Mouse (Mus musculus): ENCODE measurements around the gene Ppm1h. TPM values are rescaled to one million over a fixed set of nuclear protein-coding genes. Genes with fewer than 3 reads are reported as not detected.

Ppm1h gene
- total and polyA plus RNA-seq, 3 experiments, result 6.9 to 14.9 TPM; not detected in 1

- Histone ChIP-seq H3K9me3 (replicated peaks; ENCODE audit: insufficient read depth, low read length) (no peaks in the 10 kb centered on the region), H3K4me3 (ENCODE audit: control insufficient read depth in 1 of 2, insufficient read depth in 1 of 2, low read depth in 2 of 2, low read length in 2 of 2) (no peak overlapping the region), H3K9ac (ENCODE audit: control insufficient read depth, low read depth, low read length, poor library complexity, severe bottlenecking) (no peak overlapping the region), H3K4me1 (ENCODE audit: control insufficient read depth in 1 of 2, insufficient read depth in 2 of 2, low read length in 2 of 2) (no peaks in the 10 kb centered on the region), H3K27me3 (ENCODE audit: control insufficient read depth in 1 of 2, insufficient read depth in 2 of 2, low read length in 2 of 2) (no peaks in the 10 kb centered on the region), H3K27ac (ENCODE audit: control insufficient read depth, low read depth, low read length) (no peak overlapping the region), H3K79me2 (ENCODE audit: control insufficient read depth, insufficient read depth, low read length, poor library complexity) (no peaks in the 10 kb centered on the region), H3K36me3 (ENCODE audit: control insufficient read depth in 1 of 2, insufficient read depth in 2 of 2, low read length in 2 of 2) (no peaks in the 10 kb centered on the region)
- DNase-seq (ENCODE audit: low read depth, low spot score), result no peak
- TF ChIP-seq MAZ (IDR thresholded peaks at IDR 0.05; ENCODE audit: low read depth, low read length) (no peak), SMC3 (IDR thresholded peaks at IDR 0.05; ENCODE audit: low read depth, low read length) (no peak), ELF1 (IDR thresholded peaks at IDR 0.05; ENCODE audit: low read depth, low read length) (no peak), HCFC1 (IDR thresholded peaks at IDR 0.05; ENCODE audit: low read depth, low read length) (no peak), GABPA (IDR thresholded peaks at IDR 0.05; ENCODE audit: low read depth, low read length) (no peak), EP300 (IDR thresholded peaks at IDR 0.05; ENCODE audit: low read depth in 1 of 2, low read length in 2 of 2) (no peak), E2F4 (IDR thresholded peaks at IDR 0.05; ENCODE audit: borderline replicate concordance, low read depth, low read length) (no peak), CHD2 (IDR thresholded peaks at IDR 0.05; ENCODE audit: low read length) (no peak), MYB (IDR thresholded peaks at IDR 0.05; ENCODE audit: low read depth, low read length) (no peak), POLR2AphosphoS5 (IDR thresholded peaks at IDR 0.05; ENCODE audit: borderline replicate concordance, low read depth, low read length) (no peak)
Observed at GRCm38 (mm10) chr10:122823642-122824041, 145.1 kb downstream of the Ppm1h start.

GRCm38 (mm10) chr10:122826696-122827331 lies 148.3 kb downstream of the Ppm1h start:
- no peaks in the 10 kb centered on the region for H3K4me1 ChIP-seq (ENCODE audit: control insufficient read depth in 1 of 2, insufficient read depth in 2 of 2, low read length in 2 of 2)
- no peak overlapping the region for H3K27ac ChIP-seq (ENCODE audit: control insufficient read depth, low read depth, low read length)
- DNase-seq (ENCODE audit: low read depth, low spot score), result no peak
- no peaks in the 10 kb centered on the region for H3K9me3 ChIP-seq (replicated peaks; ENCODE audit: insufficient read depth, low read length)
- H3K4me3 ChIP-seq (ENCODE audit: control insufficient read depth in 1 of 2, insufficient read depth in 1 of 2, low read depth in 2 of 2, low read length in 2 of 2), result no peak overlapping the region
- no peak for TF ChIP-seq UBTF (IDR thresholded peaks at IDR 0.05; ENCODE audit: borderline replicate concordance, insufficient read depth, low read depth, low read length)
- TF ChIP-seq MAZ (IDR thresholded peaks at IDR 0.05; ENCODE audit: low read depth, low read length), result no peak
- no peak for TF ChIP-seq HCFC1 (IDR thresholded peaks at IDR 0.05; ENCODE audit: low read depth, low read length)
- TF ChIP-seq POLR2AphosphoS5 (IDR thresholded peaks at IDR 0.05; ENCODE audit: borderline replicate concordance, low read depth, low read length), result no peak
- no peak for TF ChIP-seq GABPA (IDR thresholded peaks at IDR 0.05; ENCODE audit: low read depth, low read length)
- no peak for TF ChIP-seq NRF1 (IDR thresholded peaks at IDR 0.05; ENCODE audit: insufficient read depth, low read depth, low read length, poor library complexity, severe bottlenecking)
- TF ChIP-seq CHD1 (IDR thresholded peaks at IDR 0.05; ENCODE audit: low read depth, low read length), result no peak
- no peaks in the 10 kb centered on the region for H3K79me2 ChIP-seq (ENCODE audit: control insufficient read depth, insufficient read depth, low read length, poor library complexity)
- H3K36me3 ChIP-seq (ENCODE audit: control insufficient read depth in 1 of 2, insufficient read depth in 2 of 2, low read length in 2 of 2), result no peaks in the 10 kb centered on the region
- no peaks in the 10 kb centered on the region for H3K27me3 ChIP-seq (ENCODE audit: control insufficient read depth in 1 of 2, insufficient read depth in 2 of 2, low read length in 2 of 2)
- no peak overlapping the region for H3K9ac ChIP-seq (ENCODE audit: control insufficient read depth, low read depth, low read length, poor library complexity, severe bottlenecking)
